Mouse (Mus musculus) embryonic facial prominence, embryonic 10.5 days (tissue): ENCODE measurements around the gene Olfr286. TPM values are rescaled to one million over a fixed set of nuclear protein-coding genes. Genes with fewer than 3 reads are reported as not detected.

Source experiments
- DNase-seq: peaks from one replicate; pipeline ENCODE4 v3.0.0-alpha.2; 2017; ENCODE audit warnings: low spot score
- H3K27ac ChIP-seq: fragments of 300-500 bp; sonication (generic); replicated peaks from 2 replicates; pipeline ENCODE4 v1.5.1; 2016; ENCODE audit warnings: mild to moderate bottlenecking
- H3K27me3 ChIP-seq: fragments of 300-500 bp; sonication (generic); replicated peaks from 2 replicates; pipeline ENCODE4 v1.6.1; 2016; ENCODE audit warnings: low read depth, mild to moderate bottlenecking; ENCODE audit not compliant: poor library complexity, severe bottlenecking
- H3K36me3 ChIP-seq: fragments of 300-500 bp; sonication (generic); replicated peaks from 2 replicates; pipeline ENCODE4 v1.6.1; 2016; ENCODE audit warnings: mild to moderate bottlenecking, moderate library complexity
- H3K4me1 ChIP-seq: fragments of 300-500 bp; sonication (generic); 2 replicates; pipeline ENCODE4 v1.6.1; 2016
- H3K4me3 ChIP-seq: fragments of 300-500 bp; sonication (generic); 2 replicates; pipeline ENCODE4 v1.5.1; 2016; ENCODE audit warnings: mild to moderate bottlenecking, moderate library complexity
- H3K9me3 ChIP-seq: fragments of 300-500 bp; sonication (generic); 2 replicates; pipeline ENCODE4 v1.6.1; 2016; ENCODE audit warnings: mild to moderate bottlenecking
- WGBS: fragments of 180-500 bp; shearing (Covaris S2); methylation state at CpG from one replicate; pipeline ENCODE4 v1.1.7; 2016; 5-methylcytosine and 5-hydroxymethylcytosine counted together
- polyA plus RNA-seq: library from polyadenylated mRNA; unstranded; fragments of >200 nt; fragmentation: Nextera tagmentation; extraction: Ambion mirVana; gene quantifications from 2 replicates; pipeline ENCODE4 v1.2.1, GENCODE M21; 2016

Olfr286 gene
- not detected in 2 replicates for polyA plus RNA-seq

GRCm38 (mm10) chr15:98234350-98234749, at the start of gene Olfr286:
Gene Olfr286, minus strand, starts transcription at chr15:98234450.
- Histone ChIP-seq H3K9me3 (no peaks in the 10 kb centered on the region), H3K4me3 (no peak within 1 kb of the TSS), H3K36me3 (no peaks in the 10 kb centered on the region), H3K27me3 (no peaks in the 10 kb centered on the region), H3K27ac (no peak within 1 kb of the TSS), H3K4me1 (no peaks in the 10 kb centered on the region)
- 92% methylated on average over 4 of the region's 4 CpGs for WGBS
- DNase-seq = no peak

DNA sequence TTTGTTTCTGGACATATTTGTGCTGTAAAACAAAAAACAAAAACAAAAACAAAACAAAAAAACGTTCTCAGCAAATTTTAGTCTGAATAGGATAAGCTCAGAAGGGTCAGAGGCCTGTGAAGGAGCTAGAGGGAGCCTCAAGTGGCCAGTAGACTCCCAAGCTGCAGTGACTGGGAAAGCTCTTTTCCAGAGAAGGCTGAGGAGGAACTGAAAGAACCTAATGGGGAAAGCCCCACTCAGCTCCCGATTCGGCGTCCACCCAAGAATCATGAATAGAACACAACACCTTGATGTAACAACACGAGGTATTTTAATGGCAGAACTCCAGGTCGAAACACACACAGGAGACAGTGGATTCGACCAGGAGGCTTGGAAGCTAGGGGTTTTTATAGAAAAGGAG, 23.5 kb upstream of the Olfr286 start:
- no peaks in the 10 kb centered on the region for H3K36me3 ChIP-seq
- no peaks in the 10 kb centered on the region for H3K27me3 ChIP-seq
- 88% methylated on average over 7 of the region's 7 CpGs for WGBS
- H3K4me3 ChIP-seq = no peak overlapping the region
- DNase-seq = no peak
- H3K27ac ChIP-seq = no peak overlapping the region
- no peaks in the 10 kb centered on the region for H3K4me1 ChIP-seq
- H3K9me3 ChIP-seq = no peaks in the 10 kb centered on the region

- no peak for DNase-seq
These were observed 22.9 kb upstream of the Olfr286 start, which contains the start of gene H1fnt for GRCm38 (mm10) chr15:98257193-98257592. Gene H1fnt, minus strand, starts transcription at chr15:98257293.

GRCm38 (mm10) chr15:98256271-98256670, 22.0 kb upstream of the Olfr286 start:
- H3K27me3 ChIP-seq = no peaks in the 10 kb centered on the region
- WGBS = 94% methylated on average over 13 of the region's 13 CpGs

More at GRCm38 (mm10) chr15:98257193-98257592, 22.9 kb upstream of the Olfr286 start, which contains the start of gene H1fnt:
- no peak within 1 kb of the TSS for H3K4me3 ChIP-seq
- H3K27me3 ChIP-seq = no peaks in the 10 kb centered on the region
- no peaks in the 10 kb centered on the region for H3K36me3 ChIP-seq
- WGBS = 89% methylated on average over 8 of the region's 8 CpGs
- H3K9me3 ChIP-seq = no peaks in the 10 kb centered on the region
- no peak within 1 kb of the TSS for H3K27ac ChIP-seq
- no peaks in the 10 kb centered on the region for H3K4me1 ChIP-seq

DNA sequence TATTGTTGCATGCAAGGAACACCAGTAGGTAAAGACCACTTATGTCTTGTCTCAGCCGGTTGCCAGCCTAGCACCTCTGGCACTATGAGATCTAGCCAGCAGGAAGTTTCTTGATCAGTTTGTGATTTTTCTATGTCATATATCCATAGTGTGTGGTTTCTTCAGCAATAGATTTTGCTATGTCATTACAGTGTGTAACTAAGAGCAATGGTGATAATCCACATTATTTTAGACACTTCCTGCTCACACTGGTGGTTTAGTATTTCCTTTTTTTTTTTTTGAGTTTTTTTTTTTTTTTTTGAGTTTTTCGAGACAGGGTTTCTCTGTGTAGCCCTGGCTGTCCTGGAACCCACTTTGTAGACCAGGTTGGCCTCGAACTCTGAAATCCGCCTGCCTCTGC, 1.2 kb upstream of the Olfr286 start:
- no peak overlapping the region for H3K27ac ChIP-seq
- H3K4me3 ChIP-seq = no peak overlapping the region
- no peaks in the 10 kb centered on the region for H3K4me1 ChIP-seq
- H3K9me3 ChIP-seq = no peaks in the 10 kb centered on the region
- no peak for DNase-seq
- H3K36me3 ChIP-seq = no peaks in the 10 kb centered on the region
- no peaks in the 10 kb centered on the region for H3K27me3 ChIP-seq
- WGBS = 90% methylated on average over 4 of the region's 4 CpGs

More at GRCm38 (mm10) chr15:98256271-98256670, 22.0 kb upstream of the Olfr286 start:
- Histone ChIP-seq H3K4me1 (no peaks in the 10 kb centered on the region), H3K36me3 (no peaks in the 10 kb centered on the region), H3K27ac (no peak overlapping the region), H3K9me3 (no peaks in the 10 kb centered on the region), H3K4me3 (no peak overlapping the region)
- no peak for DNase-seq

- Histone ChIP-seq H3K27ac (no peak overlapping the region), H3K27me3 (no peaks in the 10 kb centered on the region), H3K36me3 (no peaks in the 10 kb centered on the region), H3K4me1 (no peaks in the 10 kb centered on the region; the same call in 1 of the 2 replicates), H3K9me3 (no peaks in the 10 kb centered on the region), H3K4me3 (no peak overlapping the region)
- WGBS = 71% methylated on average over 7 of the region's 7 CpGs
- no peak for DNase-seq
These were observed 8.2 kb downstream of the Olfr286 start for GRCm38 (mm10) chr15:98226096-98226495.

- H3K36me3 ChIP-seq = no peaks in the 10 kb centered on the region
- DNase-seq = peak; percentile 19
- no peaks in the 10 kb centered on the region for H3K27me3 ChIP-seq
- H3K4me1 ChIP-seq = no peaks in the 10 kb centered on the region; the same call in 1 of the 2 replicates
- H3K4me3 ChIP-seq = 0 out of 2 replicates have a peak overlapping the region, but pooled peaks have one; percentile 19
- no peaks in the 10 kb centered on the region for H3K9me3 ChIP-seq
- H3K27ac ChIP-seq = no peak overlapping the region
- 41% methylated on average over 16 of the region's 16 CpGs for WGBS
These were observed 8.6 kb downstream of the Olfr286 start for GRCm38 (mm10) chr15:98225610-98226009.

GRCm38 (mm10) chr15:98222377-98222776, 11.9 kb downstream of the Olfr286 start:
- no peaks in the 10 kb centered on the region for H3K9me3 ChIP-seq
- no peak for DNase-seq
- H3K4me3 ChIP-seq = no peak overlapping the region
- H3K36me3 ChIP-seq = no peaks in the 10 kb centered on the region
- no peaks in the 10 kb centered on the region; the same call in 1 of the 2 replicates for H3K4me1 ChIP-seq
- no peaks in the 10 kb centered on the region for H3K27me3 ChIP-seq
- H3K27ac ChIP-seq = no peak overlapping the region

DNA sequence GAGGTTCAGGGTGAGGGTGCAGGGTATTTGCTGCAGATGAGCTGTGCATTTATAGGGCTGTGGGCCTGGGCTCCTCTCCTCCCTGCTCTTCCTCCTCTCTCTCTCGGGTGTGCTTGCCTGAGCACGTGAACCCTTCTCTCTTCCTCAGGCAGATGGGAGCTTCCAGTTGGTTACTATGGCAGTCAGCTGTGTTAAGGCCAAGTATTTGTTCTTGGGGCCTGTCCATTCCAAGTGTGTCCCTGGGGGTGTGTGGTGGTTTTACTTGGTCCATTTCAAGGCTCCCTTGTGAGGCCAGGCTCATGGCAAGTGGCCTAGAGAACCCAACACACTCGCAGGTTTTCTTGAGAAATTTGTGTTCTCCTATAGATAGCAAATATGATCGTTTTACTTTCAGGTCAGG, 13.4 kb downstream of the Olfr286 start, which contains the start of the genes Gm44579 and Olfr287:
Gm44579 (minus strand) TSS at position 101 of the 400 bp plus-strand sequence.
Olfr287 (minus strand) TSS at position 180 of the 400 bp plus-strand sequence.
- Histone ChIP-seq H3K36me3 (no peaks in the 10 kb centered on the region), H3K9me3 (no peaks in the 10 kb centered on the region), H3K4me1 (no peaks in the 10 kb centered on the region; the same call in 1 of the 2 replicates), H3K27me3 (no peaks in the 10 kb centered on the region), H3K27ac (no peak within 1 kb of the TSS), H3K4me3 (no peak within 1 kb of the TSS)
- WGBS = 81% methylated on average over 4 of the region's 4 CpGs
- no peak for DNase-seq

DNA sequence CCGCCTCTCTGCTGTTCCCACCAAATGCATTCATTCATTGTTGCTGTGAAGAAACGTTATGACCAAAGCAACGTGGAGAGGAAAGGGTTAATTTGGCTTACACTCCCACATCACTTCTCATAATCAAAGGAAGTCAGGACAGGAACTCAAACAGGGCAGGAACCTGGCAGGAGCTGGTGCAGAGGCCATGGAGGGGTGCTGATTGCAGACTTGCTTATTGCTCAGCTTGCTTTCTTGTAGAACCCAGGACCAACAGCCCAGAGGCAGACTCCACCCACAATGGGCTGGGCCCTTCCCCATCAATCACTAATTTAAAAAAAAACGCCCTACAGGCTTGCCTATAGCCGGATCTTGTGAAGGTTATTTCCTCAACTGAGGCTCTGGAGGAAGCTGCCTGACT, 20.1 kb downstream of the Olfr286 start:
- WGBS = 77% methylated on average over 5 of the region's 5 CpGs
- Histone ChIP-seq H3K27me3 (no peaks in the 10 kb centered on the region), H3K36me3 (no peaks in the 10 kb centered on the region), H3K9me3 (no peaks in the 10 kb centered on the region), H3K27ac (no peak overlapping the region), H3K4me1 (no peaks in the 10 kb centered on the region), H3K4me3 (no peak overlapping the region)
- no peak for DNase-seq

GRCm38 (mm10) chr15:98213336-98213870, 20.8 kb downstream of the Olfr286 start:
- Histone ChIP-seq H3K9me3 (no peaks in the 10 kb centered on the region), H3K4me3 (no peak overlapping the region), H3K4me1 (no peaks in the 10 kb centered on the region), H3K27ac (no peak overlapping the region), H3K27me3 (no peaks in the 10 kb centered on the region), H3K36me3 (no peaks in the 10 kb centered on the region)
- DNase-seq = no peak
- 81% methylated on average over 5 of the region's 5 CpGs for WGBS

DNA sequence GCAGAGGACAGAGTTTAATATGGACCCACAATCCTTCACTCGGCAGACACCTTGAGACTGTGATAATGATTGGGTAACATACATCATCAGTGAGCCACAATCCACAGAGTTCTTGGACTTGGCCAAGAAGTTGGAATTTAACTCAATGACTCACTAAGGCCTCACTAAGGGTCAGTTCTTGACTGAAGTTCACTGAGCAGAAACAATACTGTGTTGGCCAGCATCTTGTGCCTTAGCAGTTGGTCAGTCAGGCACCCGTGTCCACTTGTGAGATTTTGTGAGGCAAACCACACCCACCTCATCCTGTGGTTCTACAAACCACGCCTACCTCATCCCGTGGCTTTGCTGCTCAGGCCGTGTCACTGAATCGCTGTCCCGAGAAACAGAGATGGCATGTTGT, 24.6 kb downstream of the Olfr286 start:
- H3K36me3 ChIP-seq = no peaks in the 10 kb centered on the region
- WGBS = 83% methylated on average over 7 of the region's 7 CpGs
- no peak overlapping the region for H3K27ac ChIP-seq
- H3K4me3 ChIP-seq = no peak overlapping the region
- no peak for DNase-seq
- H3K27me3 ChIP-seq = no peaks in the 10 kb centered on the region
- no peaks in the 10 kb centered on the region for H3K4me1 ChIP-seq
- H3K9me3 ChIP-seq = no peaks in the 10 kb centered on the region

DNA sequence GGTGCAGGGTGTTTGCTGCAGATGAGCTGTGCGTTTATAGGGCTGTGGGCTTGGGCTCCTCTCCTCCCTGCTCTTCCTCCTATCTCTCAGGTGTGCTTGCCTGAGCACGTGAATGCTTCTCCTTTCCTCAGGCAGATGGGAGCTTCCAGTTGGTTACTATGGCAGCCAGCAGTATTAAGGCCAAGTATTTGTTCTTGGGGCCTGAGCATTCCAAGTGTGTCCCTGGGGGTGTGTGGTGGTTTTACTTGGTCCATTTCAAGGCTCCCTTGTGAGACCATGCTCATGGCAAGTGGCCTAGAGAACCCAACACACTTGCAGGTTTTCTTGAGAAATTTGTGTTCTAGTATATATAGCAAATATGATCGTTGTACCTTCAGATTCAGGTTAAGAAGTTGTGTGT, 38.8 kb downstream of the Olfr286 start, which contains the start of gene Olfr288:
Olfr288 (minus strand) TSS at position 101 of the 400 bp plus-strand sequence.
- Histone ChIP-seq H3K36me3 (no peaks in the 10 kb centered on the region), H3K4me1 (no peaks in the 10 kb centered on the region), H3K9me3 (no peaks in the 10 kb centered on the region), H3K27ac (no peak within 1 kb of the TSS), H3K4me3 (no peak within 1 kb of the TSS), H3K27me3 (no peaks in the 10 kb centered on the region)
- no peak for DNase-seq
- 71% methylated on average over 3 of the region's 3 CpGs for WGBS
